Mouse (Mus musculus): ENCODE data around the gene Josd2.

Gene Josd2

DNA sequence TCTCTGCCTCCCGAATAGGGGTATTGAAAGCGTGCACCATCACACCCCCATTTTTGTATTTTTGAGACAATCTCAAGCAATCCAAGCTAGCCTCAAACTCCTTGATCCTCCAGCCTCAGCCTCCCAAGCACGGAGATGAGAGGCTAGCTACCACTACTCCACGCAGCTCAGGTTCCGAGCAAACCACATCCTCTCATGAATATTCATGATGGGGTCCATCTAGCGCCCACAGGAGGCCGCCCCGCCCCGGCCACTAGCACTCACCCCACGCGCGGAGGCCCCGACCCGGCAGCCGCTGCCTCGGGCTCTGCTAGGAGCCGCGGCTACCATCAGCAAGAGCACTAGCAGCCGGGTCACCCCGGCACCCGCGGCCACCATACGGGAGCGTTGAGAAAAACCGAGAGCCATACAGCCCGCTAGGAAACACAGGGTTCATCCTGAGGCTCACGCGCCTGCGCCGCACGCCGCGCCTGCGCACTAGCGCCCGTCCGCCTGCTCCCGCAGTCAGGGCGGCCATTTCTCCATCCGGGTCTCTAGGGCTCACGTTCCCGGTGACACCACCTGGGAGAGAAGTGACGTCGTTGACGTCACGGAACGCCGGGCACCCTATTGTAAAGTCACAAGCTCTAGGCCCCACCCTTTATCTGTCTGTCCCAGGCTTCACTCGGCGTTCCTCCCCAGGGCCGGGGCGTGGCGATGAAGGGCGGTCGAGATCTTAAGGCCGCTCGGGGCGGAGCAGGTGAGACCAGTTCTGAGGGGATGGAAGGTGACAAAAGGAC lies 28.4 kb downstream of the Josd2 start, which contains the start of the genes Emc10 and Fam71e1:
Gene Emc10 (minus strand): TSS at position 538 of the 779 bp plus-strand sequence.
Gene Fam71e1 (plus strand): TSS at position 590 of the 779 bp plus-strand sequence.
- ATAC-seq (ENCODE audit: insufficient number of reproducible peaks, low FRiP score, low TSS enrichment) = peak; percentile 93

DNA sequence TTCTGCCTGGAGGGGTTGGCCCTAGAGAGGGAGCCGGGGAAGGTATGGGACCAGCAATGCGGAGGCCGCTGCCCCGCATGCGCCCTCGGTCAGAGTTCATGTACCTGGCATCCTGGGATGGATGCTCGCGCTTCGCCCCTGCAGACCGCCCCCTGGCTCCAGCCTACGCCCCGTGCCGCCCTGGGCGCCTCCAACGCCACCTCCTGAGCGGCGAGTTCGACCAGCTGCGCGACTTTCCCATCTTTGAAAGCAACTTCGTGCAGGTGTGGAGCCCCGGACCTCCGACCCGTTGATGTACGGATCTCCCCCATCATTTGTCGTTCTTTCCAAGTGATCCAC lies 29.0 kb downstream of the Josd2 start:
- ATAC-seq (ENCODE audit: insufficient number of reproducible peaks, low FRiP score, low TSS enrichment) = no peak

DNA sequence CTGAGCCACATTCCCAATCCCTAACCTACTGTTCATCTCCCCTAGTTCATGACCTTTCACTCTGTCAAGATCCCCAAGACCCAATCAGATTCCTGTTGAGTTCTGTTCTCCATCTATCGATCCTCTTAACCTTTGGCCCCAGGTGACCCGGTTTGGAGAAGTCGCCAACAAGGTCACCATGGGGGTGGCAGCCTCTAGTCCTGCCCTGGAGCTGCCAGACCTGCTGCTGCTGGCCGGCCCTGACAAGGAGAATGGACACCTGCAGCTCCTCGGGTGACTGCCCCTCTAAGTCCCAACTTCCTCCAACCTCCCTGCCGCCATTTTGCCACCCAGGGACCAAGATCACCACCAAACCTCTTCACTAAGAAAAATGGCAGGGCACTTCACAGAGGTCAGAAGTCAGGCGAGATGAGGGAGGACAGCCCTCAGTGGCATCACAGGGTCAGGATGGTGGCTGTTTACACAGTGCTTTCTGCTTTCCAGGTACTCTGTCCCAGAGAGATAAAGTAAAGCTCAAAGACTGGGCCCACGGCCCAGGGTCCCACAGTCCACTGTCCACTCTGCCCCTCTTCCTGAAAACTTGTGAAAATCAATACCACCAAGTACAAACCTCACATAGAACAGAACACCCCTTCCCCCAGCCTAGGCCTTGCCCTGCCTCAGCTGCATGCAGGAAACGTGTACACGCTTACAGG lies 29.7 kb downstream of the Josd2 start:
- ATAC-seq (ENCODE audit: insufficient number of reproducible peaks, low FRiP score, low TSS enrichment) = no peak

DNA sequence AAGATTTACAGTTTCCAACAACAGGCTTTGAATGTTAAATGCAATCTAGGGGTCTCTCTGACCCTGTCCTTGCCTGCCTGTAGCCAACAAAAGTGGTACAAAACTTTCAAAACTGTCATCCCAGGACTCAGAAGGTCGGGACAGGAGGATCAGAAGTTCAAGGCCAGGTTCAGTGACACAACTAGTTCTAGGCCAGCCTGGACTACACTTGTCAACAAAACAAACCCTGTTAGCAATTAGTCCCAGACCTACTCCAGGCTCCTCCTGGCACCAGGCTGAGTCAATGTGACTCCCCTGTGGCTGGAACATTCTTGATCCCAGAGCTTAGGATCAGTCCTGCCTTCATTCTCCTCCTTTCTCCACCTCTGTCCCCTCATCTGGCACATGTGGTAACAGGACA lies 31.1 kb downstream of the Josd2 start:
- ATAC-seq (ENCODE audit: insufficient number of reproducible peaks, low FRiP score, low TSS enrichment) = no peak

DNA sequence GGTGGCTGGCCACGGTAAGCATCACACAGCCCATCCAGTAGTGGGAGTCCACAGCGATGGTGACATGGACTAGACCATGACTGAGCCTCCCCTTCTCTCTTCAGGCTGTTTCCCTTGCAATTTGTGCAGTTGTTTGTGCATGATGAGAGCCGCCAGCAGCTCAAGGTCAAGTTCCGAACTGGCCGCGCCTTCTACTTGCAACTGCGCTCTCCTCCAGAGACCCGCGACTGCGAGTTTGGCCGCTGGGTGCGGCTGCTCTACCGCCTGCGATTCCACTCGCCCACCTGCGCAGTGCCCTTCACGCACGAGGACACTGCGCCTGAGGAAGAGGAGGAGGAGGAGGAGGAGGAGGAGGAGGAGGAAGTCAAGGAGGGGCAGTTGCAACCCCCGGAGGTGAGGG lies 32.3 kb downstream of the Josd2 start:
- no peak for ATAC-seq (ENCODE audit: insufficient number of reproducible peaks, low FRiP score, low TSS enrichment)

DNA sequence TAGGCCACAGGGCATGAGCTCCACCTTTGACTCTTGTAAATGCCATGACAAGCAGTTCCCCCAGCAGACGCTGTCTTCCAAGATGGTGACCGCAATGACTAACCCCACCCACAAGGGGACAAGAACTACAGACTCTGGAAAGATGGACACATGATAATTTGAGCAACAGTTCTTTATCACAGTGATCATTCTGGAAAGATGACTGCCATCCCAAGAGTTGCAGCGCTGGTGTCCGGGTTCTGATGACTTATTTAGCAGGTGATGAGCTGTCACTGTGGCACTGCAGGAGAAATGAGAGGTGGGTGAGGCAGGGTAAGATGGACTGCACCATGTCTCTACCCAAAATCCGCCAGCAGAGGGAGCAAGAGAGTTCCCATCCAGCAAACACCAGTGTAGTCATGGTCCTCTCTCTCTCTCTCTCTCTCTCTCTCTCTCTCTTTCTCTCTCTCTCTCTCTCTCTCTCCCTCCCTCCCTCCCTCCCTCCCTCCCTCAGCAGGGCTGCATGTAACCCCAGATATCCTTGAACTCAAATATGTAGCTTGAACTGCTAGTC lies 33.9 kb downstream of the Josd2 start:
- no peak for ATAC-seq (ENCODE audit: insufficient number of reproducible peaks, low FRiP score, low TSS enrichment)

DNA sequence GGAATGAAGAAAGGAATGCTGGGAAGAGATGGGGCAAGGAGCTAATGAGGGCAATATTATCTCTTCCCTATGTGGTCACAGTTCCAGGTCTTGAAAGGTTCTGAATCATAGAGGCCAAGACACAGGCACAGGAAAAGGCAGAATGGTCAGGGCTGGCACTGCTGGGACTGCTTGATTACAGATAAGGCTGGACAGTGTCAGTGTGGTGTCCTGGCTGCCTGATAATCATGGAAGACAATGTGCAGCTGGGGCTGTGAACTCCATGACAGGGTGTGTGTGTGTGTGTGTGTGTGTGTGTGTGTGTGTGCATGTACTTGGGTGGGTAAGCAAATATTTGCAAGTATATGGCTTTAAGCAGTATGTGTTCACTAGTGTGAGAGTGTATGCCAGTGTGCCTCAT lies 39.7 kb downstream of the Josd2 start:
- no peak for ATAC-seq (ENCODE audit: insufficient number of reproducible peaks, low FRiP score, low TSS enrichment)

DNA sequence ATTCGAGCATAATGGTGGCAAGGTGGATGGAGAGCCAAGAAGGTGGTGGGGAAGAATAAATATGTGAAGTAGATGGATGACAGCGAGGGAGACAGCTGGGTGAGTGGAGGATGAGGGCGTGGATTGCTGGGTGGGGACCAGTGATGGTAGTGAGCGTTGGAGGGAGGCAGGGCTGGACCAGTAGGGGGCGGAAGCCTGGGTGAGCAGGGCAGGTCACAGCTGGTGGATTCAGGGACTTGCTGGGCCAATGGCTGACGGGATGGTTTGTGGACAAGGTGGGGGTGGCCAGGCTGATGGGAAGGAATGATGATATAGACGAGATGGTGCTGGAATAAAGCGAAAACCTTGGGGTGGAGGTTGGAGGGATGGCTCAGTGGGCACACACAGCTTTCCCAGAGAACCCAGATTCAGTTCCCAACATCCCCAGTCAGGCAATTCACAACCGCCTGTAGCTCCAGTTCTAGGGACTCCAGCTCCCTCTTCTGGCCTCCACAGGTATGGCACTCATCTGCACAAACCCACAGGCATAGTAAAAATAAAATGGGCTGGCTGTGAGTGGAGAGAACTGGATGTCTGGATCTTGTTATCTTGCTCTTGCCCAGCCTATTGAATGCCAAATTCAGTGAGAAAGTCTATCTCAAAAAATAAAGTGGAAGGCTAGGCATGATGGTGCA lies 51.6 kb downstream of the Josd2 start:
- ATAC-seq (ENCODE audit: insufficient number of reproducible peaks, low FRiP score, low TSS enrichment) = no peak

DNA sequence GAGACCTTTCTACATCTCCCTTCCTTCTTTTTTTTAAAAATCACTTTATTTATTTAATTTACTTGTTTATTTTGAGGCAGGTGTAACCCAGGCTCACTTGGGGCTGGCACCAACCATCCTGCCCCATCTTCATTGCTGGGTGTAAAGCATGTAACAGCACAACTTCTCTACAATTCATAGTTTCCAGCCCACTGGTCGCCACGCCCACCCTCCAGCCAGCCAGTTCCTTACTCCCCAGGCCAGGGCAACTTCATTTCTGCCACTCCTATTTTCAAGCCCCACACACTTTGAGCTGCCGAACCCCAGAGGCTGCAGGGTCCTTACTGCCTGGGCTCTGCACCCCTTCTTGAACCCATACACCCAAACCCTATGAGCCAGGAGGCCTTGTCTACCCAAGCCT lies 53.2 kb downstream of the Josd2 start:
- ATAC-seq (ENCODE audit: insufficient number of reproducible peaks, low FRiP score, low TSS enrichment) = no peak
